Mouse (Mus musculus) heart, embryonic 14.5 days (tissue): ENCODE measurements around the gene Jmjd4. TPM values are rescaled to one million over a fixed set of nuclear protein-coding genes. Genes with fewer than 3 reads are reported as not detected.

Experiments
- ATAC-seq: fragments of 200-750 bp; cut with Nextera tagmentation; 2 replicates; pipeline ENCODE4 v1.8.0; 2017; ENCODE audit warnings: low read depth, moderate TSS enrichment; ENCODE audit not compliant: insufficient number of reproducible peaks, insufficient read depth, low FRiP score
- H3K27ac ChIP-seq, 2 experiments: fragments of 200-500 bp in 1 of 2; fragments of 300-500 bp in 1 of 2; sonication (generic) in 1 of 2; replicated peaks in 1 of 2; 2 replicates each; pipeline ENCODE4 v1.5.1; 2012 to 2014; ENCODE audit warnings: low read depth in 2 of 2, low read length in 2 of 2, control low read depth in 1 of 2, mild to moderate bottlenecking in 1 of 2, mixed read lengths in 1 of 2; ENCODE audit not compliant: control insufficient read depth in 1 of 2, insufficient read depth in 1 of 2
- H3K27me3 ChIP-seq: fragments of 300-500 bp; sonication (generic); 2 replicates; pipeline ENCODE4 v1.6.1; 2014; ENCODE audit warnings: mild to moderate bottlenecking, low read length, control low read depth; ENCODE audit not compliant: control insufficient read depth, insufficient read depth
- H3K36me3 ChIP-seq: fragments of 300-500 bp; sonication (generic); 2 replicates; pipeline ENCODE4 v1.6.1; 2014; ENCODE audit warnings: mild to moderate bottlenecking, control low read depth, low read length, mixed read lengths; ENCODE audit not compliant: control insufficient read depth, insufficient read depth
- H3K4me1 ChIP-seq, 2 experiments: fragments of 200-500 bp in 1 of 2; fragments of 300-500 bp in 1 of 2; sonication (generic) in 1 of 2; 2 replicates each; pipeline ENCODE4 v1.6.1; 2012 to 2014; ENCODE audit warnings: low read length in 2 of 2, control low read depth in 1 of 2, mixed read lengths in 1 of 2; ENCODE audit not compliant: control insufficient read depth in 2 of 2, insufficient read depth in 2 of 2
- H3K4me2 ChIP-seq: fragments of 300-500 bp; sonication (generic); 2 replicates; pipeline ENCODE4 v1.6.1; 2014; ENCODE audit warnings: mild to moderate bottlenecking, low read length
- H3K4me3 ChIP-seq, 2 experiments: fragments of 200-500 bp in 1 of 2; fragments of 300-500 bp in 1 of 2; sonication (generic) in 1 of 2; 2 replicates each; pipeline ENCODE4 v1.5.1; 2012 to 2014; ENCODE audit warnings: low read length in 2 of 2, mild to moderate bottlenecking in 2 of 2, control low read depth in 1 of 2, low read depth in 1 of 2, moderate library complexity in 1 of 2; ENCODE audit not compliant: control insufficient read depth in 1 of 2, insufficient read depth in 1 of 2
- H3K9ac ChIP-seq: fragments of 300-500 bp; sonication (generic); 2 replicates; pipeline ENCODE4 v1.6.1; 2014; ENCODE audit warnings: mild to moderate bottlenecking, low read length
- H3K9me3 ChIP-seq: fragments of 300-500 bp; sonication (generic); 2 replicates; pipeline ENCODE4 v1.6.1; 2016; ENCODE audit warnings: low read length, control low read depth; ENCODE audit not compliant: control insufficient read depth
- WGBS: fragments of 180-500 bp; shearing (Covaris S2); extraction: QIAGEN DNeasy Blood & Tissue Kit; methylation state at CpG from one replicate; pipeline ENCODE4 v1.1.7; 2014; 5-methylcytosine and 5-hydroxymethylcytosine counted together
- polyA plus RNA-seq: library from polyadenylated mRNA; unstranded; fragments of >200 nt; fragmentation: Nextera tagmentation; extraction: Ambion mirVana; gene quantifications from 2 replicates; pipeline ENCODE4 v1.2.1, GENCODE M21; 2014

Jmjd4 gene
- polyA plus RNA-seq, 1 experiment from 2014 or later = 11.4 TPM

GRCm38 (mm10) chr11:59421436-59421835, 28.4 kb upstream of the Jmjd4 start:
- Histone ChIP-seq H3K9me3 (no peaks in the 10 kb centered on the region), H3K4me3 (no peak overlapping the region), H3K4me1 (peaks cover 0 to 6% of the 10 kb centered on the region in 2 experiments; a peak in 2 of 4 replicates), H3K36me3 (peaks cover 67% of the 10 kb centered on the region), H3K9ac (no peak overlapping the region), H3K27me3 (no peaks in the 10 kb centered on the region), H3K4me2 (no peak overlapping the region), H3K27ac (0 out of 4 replicates have a peak overlapping the region, but pooled peaks of 1 of the 2 experiments have one; percentile 28)
- 74% methylated on average over 8 of the region's 8 CpGs for WGBS
- ATAC-seq = no peak

GRCm38 (mm10) chr11:59421967-59422366, 27.9 kb upstream of the Jmjd4 start:
- WGBS = 85% methylated on average over 2 of the region's 2 CpGs
- Histone ChIP-seq H3K27ac (0 out of 4 replicates have a peak overlapping the region, but pooled peaks of 1 of the 2 experiments have one; percentile 28), H3K36me3 (peaks cover 69% of the 10 kb centered on the region), H3K4me1 (peaks cover 0 to 6% of the 10 kb centered on the region in 2 experiments; a peak in 2 of 4 replicates), H3K4me2 (no peak overlapping the region), H3K27me3 (no peaks in the 10 kb centered on the region), H3K9me3 (no peaks in the 10 kb centered on the region), H3K9ac (no peak overlapping the region), H3K4me3 (no peak overlapping the region)
- no peak for ATAC-seq

GRCm38 (mm10) chr11:59423010-59423588, 26.7 kb upstream of the Jmjd4 start:
- 82% methylated on average over 5 of the region's 5 CpGs for WGBS
- no peak for ATAC-seq
- no peak overlapping the region for H3K9ac ChIP-seq
- H3K9me3 ChIP-seq = no peaks in the 10 kb centered on the region
- no peak overlapping the region for H3K4me2 ChIP-seq
- H3K36me3 ChIP-seq = peaks cover 70% of the 10 kb centered on the region
- H3K4me3 ChIP-seq = no peak overlapping the region
- no peaks in the 10 kb centered on the region for H3K27me3 ChIP-seq
- H3K4me1 ChIP-seq = peaks cover 0 to 6% of the 10 kb centered on the region in 2 experiments; a peak in 2 of 4 replicates
- no peak overlapping the region for H3K27ac ChIP-seq

- Histone ChIP-seq H3K9ac (no peak overlapping the region), H3K4me1 (peaks cover 3 to 9% of the 10 kb centered on the region in 2 experiments; a peak in 2 of 4 replicates), H3K27me3 (no peaks in the 10 kb centered on the region), H3K36me3 (peaks cover 60% of the 10 kb centered on the region), H3K9me3 (no peaks in the 10 kb centered on the region), H3K27ac (no peak overlapping the region), H3K4me2 (no peak overlapping the region), H3K4me3 (no peak overlapping the region)
- 0 out of 2 replicates have a peak, but pooled peaks have one; percentile 19 for ATAC-seq
- WGBS = 40% methylated on average over 7 of the region's 7 CpGs
Observed at GRCm38 (mm10) chr11:59425671-59426101, 24.2 kb upstream of the Jmjd4 start.

GRCm38 (mm10) chr11:59428057-59428660, 21.7 kb upstream of the Jmjd4 start:
- ATAC-seq = no peak
- Histone ChIP-seq H3K27ac (no peak overlapping the region), H3K4me3 (no peak overlapping the region), H3K9ac (no peak overlapping the region), H3K27me3 (no peaks in the 10 kb centered on the region), H3K4me2 (no peak overlapping the region), H3K36me3 (peaks cover 59% of the 10 kb centered on the region), H3K9me3 (no peaks in the 10 kb centered on the region), H3K4me1 (peaks cover 3 to 10% of the 10 kb centered on the region in 2 experiments; a peak in 2 of 4 replicates)
- 59% methylated on average over 9 of the region's 9 CpGs for WGBS

- Histone ChIP-seq H3K27ac (no peak overlapping the region), H3K9ac (no peak overlapping the region), H3K9me3 (no peaks in the 10 kb centered on the region), H3K4me2 (no peak overlapping the region), H3K27me3 (no peaks in the 10 kb centered on the region), H3K36me3 (peaks cover 55% of the 10 kb centered on the region), H3K4me3 (no peak overlapping the region), H3K4me1 (peaks cover 3 to 12% of the 10 kb centered on the region in 2 experiments; a peak in 2 of 4 replicates)
- WGBS = 36% methylated on average over 1 of the region's 1 CpGs
- ATAC-seq = no peak
Observed at GRCm38 (mm10) chr11:59429959-59430358, 19.9 kb upstream of the Jmjd4 start.

- H3K27ac ChIP-seq = no peak overlapping the region
- no peaks in the 10 kb centered on the region for H3K27me3 ChIP-seq
- H3K4me1 ChIP-seq = peaks cover 3 to 9% of the 10 kb centered on the region in 2 experiments; a peak in 2 of 4 replicates
- no peak overlapping the region for H3K9ac ChIP-seq
- H3K36me3 ChIP-seq = peaks cover 51% of the 10 kb centered on the region
- 63% methylated on average over 3 of the region's 3 CpGs for WGBS
- no peak for ATAC-seq
- H3K9me3 ChIP-seq = peaks cover 9% of the 10 kb centered on the region
- no peak overlapping the region for H3K4me3 ChIP-seq
- H3K4me2 ChIP-seq = no peak overlapping the region
Observed at GRCm38 (mm10) chr11:59432261-59432660, 17.6 kb upstream of the Jmjd4 start.
